Mouse (Mus musculus) granulocyte monocyte progenitor cell, adult 5-6 weeks (primary cell): ENCODE data around the gene Btbd35f18. TPM values are rescaled to one million over a fixed set of nuclear protein-coding genes. Genes with fewer than 3 reads are reported as not detected.
"Not testable (repeated sequence)": the region's sequence is repeated elsewhere in the genome, so short reads cannot be mapped to it uniquely, and the experiment has no call there.

Experiments
- ATAC-seq: replicated peaks from 2 replicates; pipeline ENCODE4 v1.8.0; 2016; ENCODE audit warnings: mild to moderate bottlenecking, moderate TSS enrichment, inconsistent platforms; ENCODE audit not compliant: poor library complexity, severe bottlenecking
- total RNA-seq, 2 experiments: library from RNA; stranded (forward) in 1 of 2; stranded (reverse) in 1 of 2; fragments of 200-712, 200-1000 nt in 1 of 2; fragments of >200 nt in 1 of 2; fragmentation: Nextera tagmentation in 1 of 2; gene quantifications; 2 replicates each; pipeline ENCODE4 v1.2.3; 2014 to 2017

Gene Btbd35f18
- total RNA-seq (2014; fragmentation: Nextera tagmentation) (not detected in 2 replicates), total RNA-seq (2017) (not detected in 2 replicates)

DNA sequence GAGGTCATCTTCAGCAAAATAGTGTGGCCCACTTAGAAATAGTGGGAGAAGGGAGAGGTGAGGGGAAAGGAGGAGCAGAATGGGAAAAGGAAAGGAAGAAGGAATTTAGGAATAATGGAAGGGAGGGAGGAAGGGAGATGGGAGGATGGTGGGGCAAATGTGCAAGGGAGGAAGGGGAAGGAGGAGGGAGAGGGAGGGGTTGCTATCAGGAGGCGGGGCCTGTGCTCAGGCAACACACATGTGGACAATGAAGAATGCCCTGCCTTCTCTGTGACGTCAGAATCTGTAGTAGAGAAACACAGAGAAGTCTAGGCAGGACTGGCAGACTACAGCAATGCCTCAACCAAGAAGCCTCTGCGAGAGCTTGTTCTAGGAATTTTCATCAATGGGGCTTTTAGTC lies at the start of gene Btbd35f18:
Btbd35f18 (plus strand) TSS at position 301 of the 400 bp plus-strand sequence.
- ATAC-seq, result not testable (repeated sequence)

Other genes starting within 250 kb of the Btbd35f18 start
- gene Btbd35f10, start 52.7 kb downstream of the Btbd35f18 start, total RNA-seq (2014; fragmentation: Nextera tagmentation), result not detected in 2 replicates
- not detected in 2 replicates for gene Btbd35f10, start 52.7 kb downstream of the Btbd35f18 start, total RNA-seq (2017)